Mouse (Mus musculus) olfactory bulb, adult 2 months (tissue): ENCODE results near the gene Dhrs7c. TPM values are rescaled to one million over a fixed set of nuclear protein-coding genes. Genes with fewer than 3 reads are reported as not detected.

Source experiments
- H3K27ac ChIP-seq: fragments of 200-500 bp; 2 replicates; pipeline ENCODE4 v1.5.1; 2012; ENCODE audit warnings: low read depth, low read length; ENCODE audit not compliant: insufficient read depth
- H3K4me1 ChIP-seq: fragments of 200-500 bp; 2 replicates; pipeline ENCODE4 v1.6.1; 2012; ENCODE audit warnings: low read length; ENCODE audit not compliant: control insufficient read depth, insufficient read depth
- H3K4me3 ChIP-seq: fragments of 200-500 bp; 2 replicates; pipeline ENCODE4 v1.5.1; 2012; ENCODE audit warnings: mild to moderate bottlenecking, low read depth, low read length, moderate library complexity; ENCODE audit not compliant: insufficient read depth
- CTCF ChIP-seq: fragments of 200-500 bp; IDR thresholded peaks from 2 replicates; pipeline ENCODE4 v1.5.1; 2012; ENCODE audit warnings: low read depth, mild to moderate bottlenecking, low read length, moderate library complexity; ENCODE audit not compliant: insufficient read depth
- POLR2A ChIP-seq: fragments of 200-500 bp; IDR thresholded peaks from 2 replicates; pipeline ENCODE4 v1.6.1; 2012; ENCODE audit warnings: mild to moderate bottlenecking, low read depth, low read length, moderate library complexity; ENCODE audit not compliant: insufficient read depth
- WGBS: fragments of 180-500 bp; shearing (Covaris S2); methylation state at CpG from one replicate; pipeline ENCODE4 v1.1.7; 2018; 5-methylcytosine and 5-hydroxymethylcytosine counted together
- polyA plus RNA-seq: library from polyadenylated mRNA; stranded (reverse); fragments of >200 nt; gene quantifications from 2 replicates; pipeline ENCODE4 v1.2.4, GENCODE M21; 2012; ENCODE audit warnings: low replicate concordance; ENCODE audit not compliant: missing spikeins, insufficient read depth, insufficient read length

The Dhrs7c gene
- polyA plus RNA-seq, 1 experiment: not detected

DNA sequence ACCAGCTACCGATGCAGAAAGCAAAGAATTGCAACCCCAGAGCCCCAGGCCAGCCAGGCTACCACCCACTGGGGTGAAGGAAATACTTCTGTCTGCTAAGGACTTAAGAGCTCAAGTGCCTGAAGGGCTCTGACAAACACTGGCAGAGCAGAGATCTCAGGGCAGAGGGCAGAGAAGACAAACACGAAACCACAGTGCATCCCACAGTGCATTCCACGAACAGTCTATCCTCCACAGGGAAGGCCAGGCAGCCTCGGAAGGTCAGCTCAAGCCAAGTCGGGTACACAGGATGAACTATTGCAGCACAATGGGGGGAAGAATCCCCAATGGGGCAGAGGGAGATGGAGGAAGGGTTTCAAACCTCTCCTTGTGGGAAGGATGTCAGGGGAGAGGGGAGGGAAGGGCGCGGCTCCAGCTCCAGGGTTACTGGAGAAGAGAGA, 63.4 kb downstream of the Dhrs7c start:
- no peak for TF ChIP-seq POLR2A
- TF ChIP-seq CTCF: no peak
- H3K27ac ChIP-seq: no peak overlapping the region
- no peaks in the 10 kb centered on the region for H3K4me1 ChIP-seq
- 43% methylated on average over 7 of the region's 7 CpGs for WGBS
- no peak overlapping the region for H3K4me3 ChIP-seq

GRCm38 (mm10) chr11:67865100-67865499, 67.1 kb downstream of the Dhrs7c start:
- Histone ChIP-seq H3K27ac (no peak overlapping the region), H3K4me3 (no peak overlapping the region), H3K4me1 (no peaks in the 10 kb centered on the region)
- WGBS: 87% methylated on average over 5 of the region's 5 CpGs
- no peak for TF ChIP-seq POLR2A

Other genes with a start within 250 kb of the Dhrs7c start
- gene Rcvrn, start 102.9 kb upstream of the Dhrs7c start, polyA plus RNA-seq: not detected in 2 replicates
- not detected in 2 replicates for gene Glp2r, start 27.0 kb upstream of the Dhrs7c start, polyA plus RNA-seq
- gene Gsg1l2, start 23.6 kb upstream of the Dhrs7c start, polyA plus RNA-seq: not detected in 2 replicates
- not detected in 2 replicates for gene Usp43, start 124.0 kb downstream of the Dhrs7c start, polyA plus RNA-seq
- not detected in 2 replicates for gene Cfap52, start 167.5 kb downstream of the Dhrs7c start, polyA plus RNA-seq
- not detected in 2 replicates for gene Stx8, start 168.0 kb downstream of the Dhrs7c start, polyA plus RNA-seq